Mouse (Mus musculus) gastrocnemius, adult 18-20 months (tissue): ENCODE measurements around the gene Ddx6. TPM values are rescaled to one million over a fixed set of nuclear protein-coding genes. Genes with fewer than 3 reads are reported as not detected.

Experiments
- DNase-seq: peaks from one replicate; pipeline ENCODE4 v3.0.0; 2021; ENCODE audit warnings: low spot score
- total RNA-seq, 2 experiments: library from RNA; stranded (reverse); gene quantifications; 2 replicates each; pipeline ENCODE4 v1.2.3; 2021

The Ddx6 gene
- total RNA-seq, 2 experiments from 2014 or later = 68.4 to 69.8 TPM

GRCm38 (mm10) chr9:44686638-44687037 is 81.9 kb downstream of the Ddx6 start:
- DNase-seq = no peak

GRCm38 (mm10) chr9:44688013-44688412 is 83.3 kb downstream of the Ddx6 start:
- DNase-seq = no peak

Other genes starting within 250 kb of the Ddx6 start
- 10 to 100 TPM; 17.7 to 17.8 TPM for gene Vps11, start 243.2 kb upstream of the Ddx6 start, total RNA-seq
- gene Hyou1, start 225.4 kb upstream of the Ddx6 start, total RNA-seq = 10 to 100 TPM; 23.0 to 25.0 TPM
- gene Slc37a4, start 208.0 kb upstream of the Ddx6 start, total RNA-seq = 100 to 1,000 TPM in 1 of 2 experiments, 10 to 100 TPM in 1; 86.0 to 147 TPM
- gene Rps25, start 197.8 kb upstream of the Ddx6 start, total RNA-seq = 100 to 1,000 TPM; 772 to 880 TPM
- 10 to 100 TPM; 16.9 to 20.4 TPM for gene Trappc4, start 197.3 kb upstream of the Ddx6 start, total RNA-seq
- 1 to 10 TPM; 3.5 to 4.1 TPM for gene Ccdc84, start 186.3 kb upstream of the Ddx6 start, total RNA-seq
- gene Foxr1, start 163.8 kb upstream of the Ddx6 start, total RNA-seq = not detected
- gene Upk2, start 149.9 kb upstream of the Ddx6 start, total RNA-seq = under 1 TPM; 0.43 to 0.83 TPM
- 10 to 100 TPM; 36.0 to 36.6 TPM for gene Bcl9l, start 122.1 kb upstream of the Ddx6 start, total RNA-seq
- gene Cxcr5, start 43.0 kb upstream of the Ddx6 start, total RNA-seq = not detected
- gene Treh, start 68.3 kb downstream of the Ddx6 start, total RNA-seq = not detected
- gene Phldb1, start 130.3 kb downstream of the Ddx6 start, total RNA-seq = 10 to 100 TPM; 29.0 to 35.9 TPM
- 10 to 100 TPM; 70.7 to 81.5 TPM for gene Arcn1, start 163.0 kb downstream of the Ddx6 start, total RNA-seq
- gene Ift46, start 163.0 kb downstream of the Ddx6 start, total RNA-seq = 10 to 100 TPM; 23.3 to 27.5 TPM
- 1 to 10 TPM; 4.2 to 6.5 TPM for gene Tmem25, start 194.4 kb downstream of the Ddx6 start, total RNA-seq
- under 1 TPM in 1 of 2 experiments, not detected in 1; 0.80 TPM for gene Ttc36, start 198.2 kb downstream of the Ddx6 start, total RNA-seq